Mouse (Mus musculus): ENCODE measurements at regions not wholly inside any gene's neighbourhood (a gene's known extent, or its start where the extent isn't known, plus 50 kb on each side); places are given as distances from the start of the nearest gene placed in this dataset.

- peak; percentile 52 for ATAC-seq (replicated peaks; ENCODE audit: low FRiP score, poor library complexity, severe bottlenecking)
Observed at GRCm38 (mm10) chr6:138956461-138957072, 298.2 kb upstream of the Igbp1b start.

- ATAC-seq (replicated peaks; ENCODE audit: low FRiP score, poor library complexity, severe bottlenecking): no peak
Observed at GRCm38 (mm10) chr6:138950888-138951287, 292.5 kb upstream of the Igbp1b start.

- no peak for ATAC-seq (replicated peaks; ENCODE audit: low FRiP score, poor library complexity, severe bottlenecking)
Observed at GRCm38 (mm10) chr6:138946632-138947031, 288.3 kb upstream of the Igbp1b start.

GRCm38 (mm10) chr6:138945432-138945831 is 287.1 kb upstream of the Igbp1b start:
- no peak for ATAC-seq (replicated peaks; ENCODE audit: low FRiP score, poor library complexity, severe bottlenecking)

GRCm38 (mm10) chr6:138920161-138920560 is 261.8 kb upstream of the Igbp1b start:
- no peak for ATAC-seq (replicated peaks; ENCODE audit: low FRiP score, poor library complexity, severe bottlenecking)

- ATAC-seq (replicated peaks; ENCODE audit: low FRiP score, poor library complexity, severe bottlenecking): no peak
Observed at GRCm38 (mm10) chr6:138919531-138919930, 261.2 kb upstream of the Igbp1b start.

- no peak for ATAC-seq (replicated peaks; ENCODE audit: low FRiP score, poor library complexity, severe bottlenecking)
Observed at GRCm38 (mm10) chr6:138914981-138915380, 256.6 kb upstream of the Igbp1b start.

- no peak for ATAC-seq (replicated peaks; ENCODE audit: low FRiP score, poor library complexity, severe bottlenecking)
Observed at GRCm38 (mm10) chr6:138873610-138874009, 215.3 kb upstream of the Igbp1b start.

- ATAC-seq (replicated peaks; ENCODE audit: low FRiP score, poor library complexity, severe bottlenecking): no peak
Observed at GRCm38 (mm10) chr6:138872495-138873415, 214.4 kb upstream of the Igbp1b start.

GRCm38 (mm10) chr6:138838043-138838442 is 179.7 kb upstream of the Igbp1b start:
- no peak for ATAC-seq (replicated peaks; ENCODE audit: low FRiP score, poor library complexity, severe bottlenecking)

GRCm38 (mm10) chr6:138834876-138835275 is 176.5 kb upstream of the Igbp1b start:
- ATAC-seq (replicated peaks; ENCODE audit: low FRiP score, poor library complexity, severe bottlenecking): no peak

- no peak for ATAC-seq (replicated peaks; ENCODE audit: low FRiP score, poor library complexity, severe bottlenecking)
Observed at GRCm38 (mm10) chr6:138801835-138802234, 143.5 kb upstream of the Igbp1b start.

- no peak for ATAC-seq (replicated peaks; ENCODE audit: low FRiP score, poor library complexity, severe bottlenecking)
Observed at GRCm38 (mm10) chr6:138800836-138801740, 142.7 kb upstream of the Igbp1b start.

- no peak for ATAC-seq (replicated peaks; ENCODE audit: low FRiP score, poor library complexity, severe bottlenecking)
Observed at GRCm38 (mm10) chr6:138794706-138795105, 136.4 kb upstream of the Igbp1b start.

- ATAC-seq (replicated peaks; ENCODE audit: low FRiP score, poor library complexity, severe bottlenecking): no peak
Observed at GRCm38 (mm10) chr6:138792802-138793201, 134.5 kb upstream of the Igbp1b start.

- no peak for ATAC-seq (replicated peaks; ENCODE audit: low FRiP score, poor library complexity, severe bottlenecking)
Observed at GRCm38 (mm10) chr6:138782907-138783306, 124.6 kb upstream of the Igbp1b start.

- no peak for ATAC-seq (replicated peaks; ENCODE audit: low FRiP score, poor library complexity, severe bottlenecking)
Observed at GRCm38 (mm10) chr6:138782470-138782869, 124.1 kb upstream of the Igbp1b start.

- ATAC-seq (replicated peaks; ENCODE audit: low FRiP score, poor library complexity, severe bottlenecking): no peak
Observed at GRCm38 (mm10) chr6:138761991-138762390, 103.6 kb upstream of the Igbp1b start.

GRCm38 (mm10) chr6:138754955-138755303 is 96.6 kb upstream of the Igbp1b start:
- no peak for ATAC-seq (replicated peaks; ENCODE audit: low FRiP score, poor library complexity, severe bottlenecking)

GRCm38 (mm10) chr6:138754302-138754954 is 96.1 kb upstream of the Igbp1b start:
- no peak for ATAC-seq (replicated peaks; ENCODE audit: low FRiP score, poor library complexity, severe bottlenecking)

Data from erythroid progenitor cell, adult 5-6 weeks (primary cell).